Mouse (Mus musculus) frontal cortex, postnatal 36 days (tissue): ENCODE data around the gene Doc2g.
"Not testable (repeated sequence)": the region's sequence is repeated elsewhere in the genome, so short reads cannot be mapped to it uniquely, and the experiment has no call there.

Experiments
- DNase-seq, 2 experiments: peaks; one replicate each; pipeline ENCODE4 v3.0.0; 2022; ENCODE audit warnings: low spot score in 2 of 2

Doc2g gene

GRCm38 (mm10) chr19:4003112-4003511 is at the start of gene Doc2g:
Doc2g (plus strand) TSS chr19:4003313.
- DNase-seq, result no peak

- no peak for DNase-seq
Observed at GRCm38 (mm10) chr19:3955033-3955432, 48.1 kb upstream of the Doc2g start.

GRCm38 (mm10) chr19:3955804-3956203 is 47.3 kb upstream of the Doc2g start:
- no peak for DNase-seq

- not testable (repeated sequence) for DNase-seq
Observed at GRCm38 (mm10) chr19:3957296-3958036, 45.6 kb upstream of the Doc2g start.

GRCm38 (mm10) chr19:3958470-3958869 is 44.6 kb upstream of the Doc2g start, which contains the start of gene Aldh3b3:
Aldh3b3 (plus strand) TSS chr19:3958645.
- no peak for DNase-seq

GRCm38 (mm10) chr19:3959030-3959429 is 44.1 kb upstream of the Doc2g start:
- DNase-seq, result no peak

- no peak for DNase-seq
Observed at GRCm38 (mm10) chr19:3960211-3960610, 42.9 kb upstream of the Doc2g start.

GRCm38 (mm10) chr19:3961805-3962204 is 41.3 kb upstream of the Doc2g start:
- not testable (repeated sequence) for DNase-seq

GRCm38 (mm10) chr19:3962469-3962868 is 40.6 kb upstream of the Doc2g start:
- DNase-seq, result no peak

GRCm38 (mm10) chr19:3964030-3964429 is 39.1 kb upstream of the Doc2g start:
- DNase-seq, result no peak

- peak in 1 of 2 experiments; percentile 34 for DNase-seq
Observed at GRCm38 (mm10) chr19:3966330-3967075, 36.6 kb upstream of the Doc2g start.

GRCm38 (mm10) chr19:3967258-3967657 is 35.9 kb upstream of the Doc2g start:
- no peak for DNase-seq

- DNase-seq, result no peak
Observed at GRCm38 (mm10) chr19:3972229-3972628, 30.9 kb upstream of the Doc2g start, which contains the start of gene Aldh3b2. Aldh3b2 (plus strand) TSS chr19:3972328.

- DNase-seq, result not testable (repeated sequence)
Observed at GRCm38 (mm10) chr19:3974608-3975007, 28.5 kb upstream of the Doc2g start.

GRCm38 (mm10) chr19:3975866-3976265 is 27.2 kb upstream of the Doc2g start:
- no peak for DNase-seq

GRCm38 (mm10) chr19:3980309-3980708 is 22.8 kb upstream of the Doc2g start:
- DNase-seq, result peak; percentile 69 to 87

GRCm38 (mm10) chr19:3980917-3981316 is 22.2 kb upstream of the Doc2g start:
- DNase-seq, result no peak

- no peak for DNase-seq
Observed at GRCm38 (mm10) chr19:3983527-3984200, 19.4 kb upstream of the Doc2g start.

GRCm38 (mm10) chr19:3985261-3985681 is 17.8 kb upstream of the Doc2g start:
- no peak for DNase-seq

GRCm38 (mm10) chr19:3986334-3986733 is 16.8 kb upstream of the Doc2g start, which contains the start of gene Acy3:
Acy3 (plus strand) TSS chr19:3986570.
- peak; percentile 57 to 58 for DNase-seq

GRCm38 (mm10) chr19:3988066-3988465 is 15.0 kb upstream of the Doc2g start:
- no peak for DNase-seq

GRCm38 (mm10) chr19:3988750-3989149 is 14.4 kb upstream of the Doc2g start:
- DNase-seq, result no peak
